Mouse (Mus musculus): ENCODE data around the gene Ppia.
"Not testable (repeated sequence)": the region's sequence is repeated elsewhere in the genome, so short reads cannot be mapped to it uniquely, and the experiment has no call there.

Ppia gene

DNA sequence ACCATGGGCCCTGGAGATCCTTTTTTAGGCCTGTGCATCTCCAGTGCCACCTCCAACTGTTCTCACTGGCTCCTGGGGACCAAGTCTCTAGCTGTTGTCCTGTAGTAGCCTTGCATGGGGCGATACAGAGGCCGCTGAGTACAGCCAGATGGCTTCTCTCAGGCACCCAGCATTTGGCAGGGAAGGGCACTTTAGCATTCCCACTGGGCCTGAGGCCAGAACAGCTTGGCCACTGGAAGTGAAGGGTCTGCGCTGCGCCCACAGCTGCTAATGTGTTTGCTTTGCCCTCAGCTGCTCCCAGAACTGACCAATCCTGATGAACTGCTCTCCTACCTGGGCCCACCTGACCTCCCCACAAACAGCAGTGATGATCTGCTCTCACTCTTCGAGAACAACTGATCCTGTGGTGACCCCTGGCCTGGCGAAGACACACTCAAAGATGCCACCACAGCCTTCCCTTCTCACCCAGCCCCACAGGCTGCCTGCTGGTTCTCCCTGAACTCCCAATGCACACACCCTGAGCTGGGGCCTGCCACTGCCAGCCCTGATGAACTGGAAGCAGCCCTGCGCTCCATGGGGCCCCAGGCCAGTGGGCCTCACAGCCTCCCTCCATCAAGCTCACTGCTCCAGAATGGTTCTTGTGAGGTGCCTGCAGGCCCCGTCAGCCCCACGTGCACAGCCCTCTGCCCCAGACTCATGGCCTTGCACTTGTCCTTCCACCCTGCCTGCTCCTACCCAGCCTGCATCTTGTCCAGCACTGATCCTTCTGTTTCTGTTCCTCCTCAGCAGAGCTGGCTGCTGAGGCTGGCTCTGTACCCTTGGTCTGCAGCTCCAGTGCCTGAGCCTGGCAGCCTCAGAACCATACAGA, 10.3 kb upstream of the Ppia start:
- no peak for DNase-seq (ENCODE audit: low spot score)

DNA sequence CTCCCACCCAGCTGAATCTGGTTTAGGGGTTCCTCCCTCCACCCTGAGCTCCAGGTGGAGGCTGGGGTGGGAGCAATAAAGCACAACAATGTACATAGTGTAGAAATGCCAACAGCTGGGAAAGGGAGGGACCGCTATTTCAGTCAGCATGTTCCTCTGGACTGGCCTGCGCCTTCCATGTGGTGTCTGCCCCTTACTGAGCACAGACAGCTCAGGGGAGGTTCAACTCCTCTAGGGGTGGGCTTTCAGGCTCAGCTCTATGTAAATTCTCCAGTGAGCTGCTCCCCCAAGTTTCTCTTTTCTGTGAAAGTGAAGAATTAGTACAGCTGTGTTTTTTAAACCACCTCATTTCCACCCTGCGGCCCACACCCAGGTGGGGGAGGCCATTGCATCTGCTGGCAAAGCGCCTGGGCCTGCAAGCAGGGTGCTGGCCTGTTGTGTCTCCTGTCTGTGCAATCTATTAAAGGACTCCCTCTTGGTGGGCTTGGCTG, 9.6 kb upstream of the Ppia start:
- DNase-seq (ENCODE audit: low spot score) = no peak

DNA sequence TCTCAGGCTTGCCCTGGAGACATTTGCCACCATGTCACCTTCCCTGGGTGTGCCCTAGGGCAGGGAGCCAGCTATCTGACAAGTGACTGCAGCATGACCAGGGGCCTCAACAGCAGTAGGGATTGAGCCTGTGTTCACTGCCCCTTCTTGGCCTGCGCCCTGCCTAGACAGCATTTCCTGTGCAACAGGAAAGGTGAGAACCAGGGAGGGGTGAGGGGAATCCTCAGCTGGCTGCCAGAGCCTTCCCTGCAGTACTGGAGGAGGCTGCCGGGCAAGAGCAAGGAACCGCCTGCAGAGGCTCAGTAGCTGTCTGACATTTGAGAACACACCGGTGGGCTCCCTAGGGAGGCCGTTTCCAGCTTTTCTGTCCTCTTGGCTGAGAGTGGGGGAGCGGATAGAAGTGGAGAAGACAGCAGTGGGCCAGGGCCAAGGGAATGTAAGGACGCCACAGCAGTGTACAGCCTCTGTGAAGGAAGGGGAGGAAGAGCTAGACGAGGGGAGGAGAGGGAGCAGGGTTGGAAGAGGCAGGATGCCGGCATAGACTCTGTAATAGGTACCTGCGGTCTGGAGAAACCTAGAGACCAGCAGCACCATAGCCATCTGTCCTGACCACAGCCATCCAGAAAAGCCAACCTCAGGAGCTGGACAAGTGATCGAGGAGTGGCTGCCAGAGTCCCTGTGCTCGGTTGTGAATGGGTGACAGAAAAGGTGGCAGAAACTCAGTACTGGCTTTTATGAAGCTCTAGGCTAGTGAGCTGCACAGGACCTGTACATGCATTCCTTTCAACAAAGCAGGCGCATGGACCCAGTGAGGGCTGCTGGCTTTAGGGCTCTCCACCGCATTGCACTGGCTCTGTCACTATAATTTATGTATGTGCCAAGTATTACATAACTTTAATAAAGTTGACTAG, 8.7 kb upstream of the Ppia start:
- DNase-seq (ENCODE audit: low spot score) = no peak

DNA sequence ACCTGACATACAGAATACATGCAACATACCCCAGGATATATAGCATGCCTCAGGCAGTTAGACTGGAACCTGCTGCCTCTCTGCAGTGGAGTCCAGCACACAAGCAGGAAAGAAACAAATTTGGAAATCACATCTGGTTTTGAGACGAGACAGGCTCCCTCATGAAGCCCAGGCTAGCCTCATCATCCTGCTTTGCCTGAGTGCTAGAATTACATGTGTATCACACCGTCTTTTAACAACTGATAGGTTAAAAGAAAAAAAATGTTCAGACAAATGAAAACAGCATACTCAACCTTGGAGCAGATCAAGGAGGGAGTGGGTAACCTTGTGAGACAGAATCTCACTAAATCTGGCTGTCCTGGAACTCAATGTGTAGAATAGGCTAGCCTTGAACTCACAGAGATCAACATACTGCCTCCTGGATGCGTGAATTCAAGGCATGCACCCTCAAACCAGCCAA, 8.1 kb upstream of the Ppia start:
- no peak for DNase-seq (ENCODE audit: low spot score)

DNA sequence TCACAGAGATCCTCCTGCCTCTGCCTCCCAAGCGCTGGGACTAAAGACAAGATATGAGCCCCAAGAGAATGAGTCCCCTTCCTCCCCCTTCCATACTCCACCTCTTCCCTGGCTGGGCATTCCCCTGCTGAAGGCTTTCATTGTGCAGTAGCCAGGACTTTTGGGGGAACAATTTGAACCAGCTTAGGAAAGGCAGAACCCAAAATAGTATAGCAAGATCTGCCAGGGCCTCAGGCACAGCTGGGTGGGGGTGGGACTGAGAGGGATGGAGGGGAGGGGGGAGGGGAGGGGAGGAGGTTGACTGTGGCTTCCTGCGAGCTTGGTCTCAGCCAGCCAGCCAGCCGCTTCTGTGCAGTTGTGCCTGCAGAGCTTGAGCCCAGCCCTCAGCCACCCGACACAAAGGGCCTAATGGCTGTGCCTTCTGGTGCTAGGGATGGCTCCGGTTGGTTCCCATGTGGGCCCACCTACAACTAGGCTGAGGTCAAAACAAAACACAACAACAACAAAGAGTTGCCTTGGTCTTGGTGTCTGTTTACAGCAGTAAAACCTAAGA, 5.1 kb upstream of the Ppia start:
- no peak for DNase-seq (ENCODE audit: low spot score)

DNA sequence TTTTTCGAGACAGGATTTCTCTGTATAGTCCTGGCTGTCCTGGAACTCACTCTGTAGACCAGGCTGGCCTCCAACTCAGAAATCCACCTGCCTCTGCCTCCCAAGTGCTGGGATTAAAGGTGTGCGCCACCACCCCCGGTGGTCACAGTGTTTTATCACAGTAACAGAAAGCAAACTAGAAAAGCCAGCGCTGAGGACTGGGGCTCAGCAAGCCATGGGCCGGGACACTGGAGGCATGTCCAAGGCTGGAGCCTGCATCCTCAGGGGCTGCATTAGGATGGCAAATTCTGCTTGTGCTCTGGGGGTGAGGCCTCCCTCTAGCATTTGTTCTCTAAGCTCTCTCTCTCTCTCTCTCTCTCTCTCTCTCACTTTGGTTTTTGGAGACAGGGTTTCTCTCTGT, 4.5 kb upstream of the Ppia start:
- DNase-seq (ENCODE audit: low spot score) = not testable (repeated sequence)

DNA sequence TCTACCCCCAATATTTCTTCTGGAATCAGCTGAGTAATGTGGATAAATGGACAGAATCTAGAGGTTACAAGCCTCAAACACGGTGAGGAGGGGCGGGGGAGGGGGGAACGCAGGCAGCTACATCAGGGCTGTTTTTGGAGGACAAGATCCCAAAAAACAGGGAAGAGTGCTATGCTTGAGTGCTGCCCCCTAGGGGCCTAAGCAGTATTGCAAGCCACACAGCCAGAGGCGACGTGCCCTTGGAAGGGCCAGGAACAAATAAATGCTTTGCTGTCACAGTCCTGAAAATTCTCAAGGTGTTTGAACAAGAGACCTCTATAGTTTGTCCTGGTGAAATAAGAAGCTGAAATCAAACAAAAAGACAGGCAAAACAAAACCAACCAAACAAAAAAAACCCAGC, 3.6 kb upstream of the Ppia start:
- peak; percentile 71 for DNase-seq (ENCODE audit: low spot score)

DNA sequence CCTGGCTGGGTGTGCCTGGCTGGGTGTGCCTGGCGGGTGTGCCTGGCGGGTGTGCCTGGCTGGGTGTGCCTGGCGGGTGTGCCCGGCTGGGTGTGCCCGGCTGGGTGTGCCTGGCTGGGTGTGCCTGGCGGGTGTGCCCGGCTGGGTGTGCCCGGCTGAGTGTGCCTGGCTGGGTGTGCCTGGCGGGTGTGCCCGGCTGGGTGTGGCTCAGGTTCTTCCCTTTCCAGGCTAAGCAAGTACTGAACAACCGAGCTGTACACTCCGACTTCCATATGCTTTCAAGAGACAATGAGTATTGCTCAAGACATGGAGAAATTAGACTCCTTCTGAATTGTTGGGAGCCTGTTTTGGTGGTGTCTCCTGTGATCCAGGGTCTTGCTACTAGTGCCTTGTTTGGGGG, 2.0 kb upstream of the Ppia start:
- DNase-seq (ENCODE audit: low spot score) = no peak

DNA sequence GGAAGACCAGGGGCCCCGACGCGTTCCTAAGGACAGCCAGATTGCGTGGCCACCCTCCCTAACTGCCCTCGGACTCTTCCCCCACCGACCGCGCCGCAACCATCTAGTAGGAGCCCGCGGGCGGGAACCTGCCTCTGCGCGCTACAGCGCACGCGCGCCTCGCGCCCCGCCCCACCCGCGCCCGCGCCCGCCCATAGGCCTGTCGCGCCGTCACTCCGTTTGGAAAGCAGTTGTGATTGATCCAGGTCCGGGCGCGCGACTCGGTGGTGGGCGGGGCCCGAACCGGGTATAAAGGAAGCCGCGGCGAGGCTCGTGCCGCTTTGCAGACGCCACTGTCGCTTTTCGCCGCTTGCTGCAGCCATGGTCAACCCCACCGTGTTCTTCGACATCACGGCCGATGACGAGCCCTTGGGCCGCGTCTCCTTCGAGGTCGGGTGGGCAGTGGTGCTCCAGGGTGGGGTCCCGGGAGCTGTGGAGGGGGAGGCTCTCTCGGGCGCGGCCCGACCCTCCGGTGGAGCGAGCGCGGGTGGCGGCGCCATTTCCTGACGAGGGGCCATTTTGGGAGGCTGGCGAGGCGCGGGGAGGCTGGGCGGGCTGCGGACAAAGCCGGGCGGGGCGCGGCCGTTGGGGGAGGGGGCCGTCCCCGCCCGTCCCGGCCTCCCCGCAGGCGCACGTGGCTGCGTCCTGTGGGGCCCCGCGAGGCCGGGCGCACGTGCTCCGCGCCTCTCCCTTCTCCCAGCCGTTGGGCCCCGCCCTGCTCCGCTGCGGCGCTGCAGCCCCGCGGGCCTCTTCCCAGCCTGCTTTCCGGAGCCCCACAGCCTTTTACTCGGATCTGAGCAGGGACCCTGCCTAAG, 535 bp downstream of the Ppia start:
- DNase-seq (ENCODE audit: low spot score) = peak; percentile 98

DNA sequence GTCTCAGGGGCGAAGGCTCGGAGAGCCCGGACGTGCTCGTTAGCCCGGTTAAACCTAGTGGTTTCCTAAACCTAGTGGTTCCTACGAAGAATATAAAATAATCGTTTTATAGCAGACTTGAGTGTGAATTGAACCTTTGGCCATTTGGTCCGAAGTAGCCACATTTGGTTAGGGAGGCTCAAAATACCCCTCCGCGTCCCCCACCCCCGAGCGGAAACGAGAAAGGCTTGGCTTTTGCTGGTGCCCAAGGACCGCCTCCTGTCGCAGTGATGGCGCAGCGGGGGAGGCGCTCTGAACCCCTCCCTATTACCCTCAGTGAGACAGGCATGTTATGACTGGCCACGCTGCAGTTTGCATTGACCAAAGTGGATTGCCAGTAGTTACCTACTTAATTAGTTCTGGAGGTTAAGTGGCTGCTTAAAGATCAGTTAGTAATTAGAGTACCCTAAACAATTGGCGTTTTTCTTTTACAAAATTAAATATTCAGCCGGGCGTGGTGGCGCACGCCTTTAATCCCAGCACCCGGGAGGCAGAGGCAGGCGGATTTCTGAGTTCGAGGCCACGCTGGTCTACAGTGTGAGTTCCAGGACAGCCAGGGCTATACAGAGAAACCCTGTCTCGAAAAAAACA, 1.3 kb downstream of the Ppia start:
- peak; percentile 67 for DNase-seq (ENCODE audit: low spot score)

DNA sequence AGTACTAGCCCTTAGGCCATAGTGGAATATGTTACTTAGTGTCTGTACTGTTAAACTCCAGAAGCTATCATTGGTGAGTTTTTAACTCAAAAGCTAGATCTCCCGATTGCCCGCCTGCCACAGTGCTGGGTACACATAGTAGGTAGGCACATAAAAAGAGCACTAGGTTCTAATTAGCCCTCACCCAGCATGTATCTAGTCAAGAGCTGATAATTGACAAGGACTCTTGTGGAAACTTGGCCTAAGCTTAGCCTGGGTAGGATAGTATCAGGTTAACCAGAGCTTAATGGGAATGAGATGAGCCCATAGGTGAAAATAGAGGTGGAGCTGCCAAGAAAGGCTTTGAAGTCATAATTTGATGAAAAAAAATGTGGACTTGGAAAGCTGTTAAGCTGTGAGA, 1.8 kb downstream of the Ppia start:
- DNase-seq (ENCODE audit: low spot score) = no peak

DNA sequence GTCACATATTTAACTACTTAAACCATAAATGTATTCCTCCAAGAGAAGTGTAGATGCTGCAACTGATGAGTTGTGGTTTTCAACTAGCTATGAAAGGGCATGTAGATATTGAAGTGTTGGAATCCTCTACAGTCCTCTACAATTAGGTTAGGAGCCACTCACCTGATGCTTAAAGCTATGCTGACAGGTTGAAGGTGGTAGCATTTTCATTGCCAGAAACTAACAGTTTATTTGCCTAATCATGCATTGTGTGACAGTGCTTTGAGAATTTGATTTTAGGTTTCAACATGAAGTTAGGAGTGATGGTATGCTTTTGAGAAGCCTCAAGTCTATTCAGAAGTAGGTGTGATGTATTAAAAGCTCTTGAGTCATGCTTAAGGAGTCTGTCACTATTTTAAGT, 2.2 kb downstream of the Ppia start:
- DNase-seq (ENCODE audit: low spot score) = no peak

DNA sequence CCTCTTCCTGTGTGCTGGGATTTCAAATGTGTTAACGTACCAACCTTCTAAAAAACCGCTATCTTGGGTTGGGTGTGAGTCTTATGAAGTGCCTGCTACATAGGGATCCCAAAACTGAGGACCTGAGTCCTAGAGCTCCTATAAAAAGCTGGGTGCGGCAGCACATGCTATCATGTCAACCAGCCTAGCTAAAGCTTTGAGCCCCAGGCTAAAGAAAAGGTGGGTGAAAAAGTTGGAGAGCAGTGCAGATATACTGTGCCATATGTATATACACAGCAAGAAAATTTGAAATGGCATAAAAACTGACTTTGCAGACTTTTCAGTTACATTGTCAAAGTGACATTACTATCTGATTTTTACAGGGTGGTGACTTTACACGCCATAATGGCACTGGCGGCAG, 3.5 kb downstream of the Ppia start:
- no peak for DNase-seq (ENCODE audit: low spot score)

DNA sequence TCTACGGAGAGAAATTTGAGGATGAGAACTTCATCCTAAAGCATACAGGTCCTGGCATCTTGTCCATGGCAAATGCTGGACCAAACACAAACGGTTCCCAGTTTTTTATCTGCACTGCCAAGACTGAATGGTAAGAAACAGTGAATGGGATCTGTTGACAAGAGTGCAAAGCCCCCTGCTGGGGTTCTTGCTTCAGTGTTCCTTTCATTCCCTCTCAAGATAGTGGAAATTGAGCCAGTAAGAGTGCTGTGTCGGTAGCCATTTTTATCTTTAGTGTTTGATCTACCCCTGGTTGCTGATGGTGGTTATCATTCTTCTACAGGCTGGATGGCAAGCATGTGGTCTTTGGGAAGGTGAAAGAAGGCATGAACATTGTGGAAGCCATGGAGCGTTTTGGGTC, 3.9 kb downstream of the Ppia start:
- not testable (repeated sequence) for DNase-seq (ENCODE audit: low spot score)

DNA sequence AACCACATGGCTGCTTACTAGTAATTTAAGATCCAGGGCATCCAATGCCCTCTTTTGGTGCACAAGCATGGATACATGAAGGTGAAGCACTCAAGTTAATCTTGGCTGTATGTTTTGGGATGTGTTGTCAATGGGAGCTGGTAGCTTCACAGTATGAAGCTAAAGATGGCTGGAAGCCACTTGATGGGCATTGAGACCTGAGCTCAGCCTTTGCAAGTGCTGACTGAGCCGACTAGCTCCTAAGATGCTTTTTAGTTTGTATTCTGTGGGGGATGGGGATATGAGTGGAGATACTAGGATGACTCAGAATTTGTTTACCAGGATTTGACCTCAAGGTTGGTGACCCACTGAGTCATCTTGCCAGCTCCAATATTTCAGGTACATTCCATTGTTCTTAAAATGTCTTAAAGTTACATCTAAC, 5.0 kb downstream of the Ppia start:
- DNase-seq (ENCODE audit: low spot score) = no peak

DNA sequence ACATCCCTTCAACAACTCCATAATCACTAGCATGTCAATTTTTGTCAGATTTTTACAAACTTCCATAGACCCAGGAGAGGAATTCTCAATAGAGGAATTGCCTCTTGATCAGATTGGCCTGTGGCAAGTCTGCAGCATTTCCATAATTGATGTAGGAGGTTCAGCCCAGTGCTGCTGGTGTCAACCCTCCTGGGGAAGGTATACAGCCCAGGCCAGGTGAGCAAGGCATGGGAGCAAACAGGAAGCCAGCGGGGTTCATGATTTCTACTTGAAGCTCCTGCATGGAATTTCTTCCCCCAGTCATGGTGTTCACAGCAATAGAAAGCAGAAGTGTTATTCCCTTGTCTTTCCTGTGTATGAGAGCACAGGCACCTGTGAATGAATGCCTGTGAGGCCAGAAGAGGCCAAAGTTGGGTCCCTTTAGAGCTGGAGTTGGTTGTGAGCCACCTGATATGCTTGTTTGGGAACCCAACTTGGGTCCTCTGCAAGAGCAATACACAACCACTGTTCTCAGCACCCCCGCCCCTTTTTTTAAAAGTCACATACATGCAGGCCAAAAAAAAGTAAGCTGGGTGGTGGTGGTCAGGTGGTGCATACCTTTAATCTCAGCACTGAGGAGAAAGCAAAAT, 5.6 kb downstream of the Ppia start:
- no peak for DNase-seq (ENCODE audit: low spot score)

DNA sequence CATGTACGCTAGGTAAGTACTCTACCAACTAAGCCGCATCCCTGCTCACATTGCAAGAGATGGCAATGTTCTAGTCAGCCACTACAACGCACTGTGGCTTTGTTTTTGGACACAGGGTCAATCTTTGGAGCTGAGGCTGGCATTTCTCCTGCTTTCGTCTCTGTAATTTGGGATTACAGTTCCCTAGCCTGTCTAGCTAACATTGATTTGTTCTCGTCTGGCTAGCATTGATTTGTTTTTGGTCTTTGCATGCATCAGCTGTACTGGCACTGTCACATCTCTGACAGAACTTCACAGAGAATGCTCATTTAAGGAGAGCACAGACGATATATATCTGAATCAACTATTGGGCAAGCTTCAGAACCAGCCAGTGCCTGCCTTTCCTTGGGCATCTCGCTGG, 14.9 kb downstream of the Ppia start:
- no peak for DNase-seq (ENCODE audit: low spot score)

DNA sequence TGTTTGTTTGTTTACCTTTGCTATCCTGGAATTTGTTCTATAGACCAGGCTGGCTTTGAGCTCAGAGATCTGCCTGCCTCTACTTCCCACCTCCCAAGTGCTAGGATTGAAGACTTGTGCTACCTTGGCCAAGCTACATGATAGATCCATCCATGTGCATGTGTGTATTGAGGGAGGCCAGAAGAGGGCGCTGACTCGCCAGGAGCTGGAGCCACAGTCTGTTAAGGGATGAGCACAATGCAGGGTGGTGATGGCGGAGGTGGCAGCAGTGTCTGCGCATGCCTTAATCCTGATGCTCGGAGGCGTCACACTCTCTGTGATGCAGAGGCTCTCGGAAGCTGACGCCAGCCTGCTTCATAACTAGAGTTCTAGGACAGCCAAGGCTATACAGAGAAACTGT, 21.2 kb downstream of the Ppia start:
- DNase-seq (ENCODE audit: low spot score) = no peak

DNA sequence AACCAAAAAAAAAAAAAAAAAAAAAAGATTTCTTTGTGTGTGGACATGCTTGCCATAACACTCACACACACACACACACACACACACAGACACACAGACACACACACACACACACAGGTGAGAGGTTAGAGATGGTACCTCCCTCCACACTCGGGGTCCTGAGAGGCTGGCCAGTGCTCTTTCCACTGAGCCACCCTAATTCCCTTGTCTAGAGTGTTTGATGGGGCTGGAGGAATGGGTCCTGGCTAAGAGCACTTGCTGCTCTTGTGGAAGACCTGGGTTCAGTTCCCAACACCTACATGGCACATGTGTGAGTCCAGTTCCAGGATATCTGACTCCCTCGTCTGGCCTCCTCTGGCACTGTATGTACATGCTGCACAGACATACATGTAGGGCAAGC, 22.4 kb downstream of the Ppia start:
- no peak for DNase-seq (ENCODE audit: low spot score)

DNA sequence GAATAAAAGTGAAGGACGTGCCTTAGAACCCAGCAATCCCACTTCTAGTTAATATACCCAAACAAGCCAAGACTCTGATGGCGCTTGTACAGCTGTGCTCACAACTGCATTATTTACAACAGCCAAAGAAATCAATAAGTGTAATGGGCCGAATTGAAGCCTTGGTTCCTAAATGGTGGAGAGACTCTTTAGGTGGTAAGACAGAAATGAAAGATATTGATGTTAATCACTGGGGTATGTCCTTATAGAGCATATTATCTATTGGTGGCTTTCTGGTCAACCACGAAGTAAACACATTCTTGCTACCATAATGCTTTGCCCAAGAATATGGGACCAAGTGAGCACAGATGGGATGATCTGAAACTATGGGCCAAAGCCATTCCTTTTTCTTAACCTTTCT, 24.9 kb downstream of the Ppia start:
- no peak for DNase-seq (ENCODE audit: low spot score)

DNA sequence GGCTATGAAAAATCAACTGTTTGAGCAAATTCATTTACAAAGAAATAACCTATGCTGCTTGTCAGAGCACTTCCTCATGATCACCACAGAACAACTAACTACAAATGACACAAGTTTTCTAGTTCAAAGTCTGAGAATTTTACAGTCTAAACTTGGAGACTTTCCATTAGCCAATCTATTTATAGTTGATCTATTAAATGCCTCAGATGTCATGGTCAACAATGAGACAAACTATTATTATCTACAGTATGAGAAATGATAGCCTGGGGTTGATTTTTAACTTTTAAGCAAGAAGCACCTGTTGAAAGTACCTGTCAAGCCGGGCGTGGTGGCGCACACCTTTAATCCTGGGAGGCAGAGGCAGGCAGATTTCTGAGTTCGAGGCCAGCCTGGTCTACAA, 27.3 kb downstream of the Ppia start:
- no peak for DNase-seq (ENCODE audit: low spot score)

Measured in left cerebral cortex, adult 11 months (tissue).